Mouse (Mus musculus): ENCODE measurements around the gene Tarbp1. TPM values are rescaled to one million over a fixed set of nuclear protein-coding genes. Genes with fewer than 3 reads are reported as not detected.

Gene Tarbp1
- polyA plus RNA-seq, 1 experiment from 2014 or later: 3.0 TPM

DNA sequence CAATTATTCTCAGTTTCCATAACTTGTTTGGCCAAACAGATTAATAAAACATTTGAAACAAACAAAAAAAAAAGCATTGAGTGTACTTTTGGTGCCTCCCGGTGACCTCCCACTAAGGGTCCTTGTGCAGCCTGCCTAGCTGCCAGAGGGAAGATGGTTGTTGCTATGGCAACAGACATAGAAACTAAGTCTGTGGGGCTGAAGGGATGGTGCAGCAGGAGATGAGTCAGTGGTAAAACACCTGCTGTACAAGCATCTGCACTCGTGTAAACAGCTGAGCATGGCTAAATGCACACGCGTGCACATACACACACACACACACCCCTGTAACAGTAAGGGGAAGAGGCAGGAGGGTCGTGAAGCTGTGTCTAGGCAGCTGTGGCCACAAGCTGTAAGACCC, 78.9 kb downstream of the Tarbp1 start:
- 74% methylated on average over 5 of the region's 5 CpGs for WGBS
- Histone ChIP-seq H3K9me3 (replicated peaks) (no peaks in the 10 kb centered on the region), H3K4me1 (no peaks in the 10 kb centered on the region), H3K27ac (replicated peaks) (no peak overlapping the region), H3K4me3 (replicated peaks) (no peak overlapping the region), H3K27me3 (no peaks in the 10 kb centered on the region; the same call in 1 of the 2 replicates), H3K4me2 (replicated peaks) (no peak overlapping the region), H3K9ac (no peak overlapping the region), H3K36me3 (no peaks in the 10 kb centered on the region)
- no peak for ATAC-seq (ENCODE audit: insufficient number of reproducible peaks, low FRiP score, low TSS enrichment, low read depth)

GRCm38 (mm10) chr8:126395386-126395785, 79.5 kb downstream of the Tarbp1 start:
- H3K27ac ChIP-seq (replicated peaks): no peak overlapping the region
- H3K4me1 ChIP-seq: no peaks in the 10 kb centered on the region
- H3K27me3 ChIP-seq: no peaks in the 10 kb centered on the region; the same call in 1 of the 2 replicates
- no peaks in the 10 kb centered on the region for H3K9me3 ChIP-seq (replicated peaks)
- H3K9ac ChIP-seq: no peak overlapping the region
- no peak overlapping the region for H3K4me3 ChIP-seq (replicated peaks)
- no peaks in the 10 kb centered on the region for H3K36me3 ChIP-seq
- 79% methylated on average over 9 of the region's 9 CpGs for WGBS
- H3K4me2 ChIP-seq (replicated peaks): no peak overlapping the region
- no peak for ATAC-seq (ENCODE audit: insufficient number of reproducible peaks, low FRiP score, low TSS enrichment, low read depth)

DNA sequence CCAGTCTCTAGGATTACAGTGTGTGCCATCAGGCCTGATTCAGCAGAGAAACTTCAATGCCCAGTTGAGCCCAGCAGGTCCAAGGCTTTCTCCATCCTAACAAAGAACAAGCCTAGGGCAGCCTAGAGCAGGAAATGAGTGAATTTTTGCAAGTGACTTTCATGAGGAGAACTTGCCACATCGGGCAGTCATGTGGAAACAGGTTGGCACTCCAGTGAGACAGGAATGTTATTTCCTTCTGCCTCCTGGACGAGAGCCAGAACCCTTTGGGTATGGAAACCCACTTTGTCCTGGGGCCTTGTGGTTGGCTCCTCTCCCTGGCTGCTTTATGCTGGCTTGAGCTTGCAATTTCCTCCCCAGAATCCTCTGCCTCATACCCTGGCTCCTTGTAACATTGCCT, 83.3 kb downstream of the Tarbp1 start:
- no peak for ATAC-seq (ENCODE audit: insufficient number of reproducible peaks, low FRiP score, low TSS enrichment, low read depth)
- Histone ChIP-seq H3K9me3 (replicated peaks) (no peaks in the 10 kb centered on the region), H3K4me3 (replicated peaks) (no peak overlapping the region), H3K4me1 (no peaks in the 10 kb centered on the region), H3K27ac (replicated peaks) (no peak overlapping the region), H3K4me2 (replicated peaks) (no peak overlapping the region), H3K27me3 (no peaks in the 10 kb centered on the region; the same call in 1 of the 2 replicates), H3K36me3 (no peaks in the 10 kb centered on the region), H3K9ac (no peak overlapping the region)
- WGBS: 33% methylated on average over 2 of the region's 2 CpGs

DNA sequence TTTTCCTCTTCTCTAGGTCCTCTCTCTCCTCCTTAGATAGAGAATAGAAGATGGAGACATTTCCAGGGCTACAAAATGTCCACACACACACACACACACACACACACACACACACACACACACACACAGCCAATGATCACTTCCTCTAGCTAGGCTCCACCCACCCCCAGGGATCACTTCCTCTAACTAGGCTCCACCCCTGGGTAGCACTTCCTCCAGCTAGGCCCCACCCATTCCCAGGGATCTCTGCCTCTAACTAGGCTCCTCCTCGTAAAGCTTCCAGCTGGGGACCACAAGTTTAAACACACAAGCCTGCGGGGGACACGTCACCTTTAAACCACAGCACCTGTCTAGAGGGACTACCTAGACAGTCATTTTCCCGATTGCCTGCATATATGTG, 87.3 kb downstream of the Tarbp1 start:
- H3K27me3 ChIP-seq: no peaks in the 10 kb centered on the region; the same call in 1 of the 2 replicates
- no peak overlapping the region for H3K27ac ChIP-seq (replicated peaks)
- WGBS: 76% methylated on average over 4 of the region's 4 CpGs
- no peaks in the 10 kb centered on the region for H3K9me3 ChIP-seq (replicated peaks)
- no peak overlapping the region for H3K4me2 ChIP-seq (replicated peaks)
- H3K36me3 ChIP-seq: no peaks in the 10 kb centered on the region
- H3K9ac ChIP-seq: no peak overlapping the region
- ATAC-seq (ENCODE audit: insufficient number of reproducible peaks, low FRiP score, low TSS enrichment, low read depth): no peak
- no peak overlapping the region for H3K4me3 ChIP-seq (replicated peaks)
- H3K4me1 ChIP-seq: no peaks in the 10 kb centered on the region

DNA sequence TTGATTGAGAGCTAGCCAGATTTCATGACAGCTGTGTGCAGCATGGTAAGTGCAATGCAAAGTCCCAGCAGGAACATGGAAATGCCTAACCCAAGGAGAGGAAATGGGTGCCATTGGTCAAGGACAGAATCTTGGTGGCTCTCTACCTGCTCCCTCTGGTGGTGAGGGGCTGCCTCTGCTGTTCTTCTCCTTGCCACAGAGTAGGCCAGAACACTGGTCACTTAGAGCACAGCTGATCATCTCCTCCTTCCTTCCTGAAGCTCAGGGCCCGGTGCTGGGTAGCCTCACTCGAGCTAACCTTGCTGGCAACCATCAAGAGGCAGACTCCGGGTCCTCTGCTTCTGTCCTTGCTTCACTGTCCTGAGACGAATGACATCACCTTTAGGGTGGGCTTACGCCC, 92.1 kb downstream of the Tarbp1 start:
- Histone ChIP-seq H3K27ac (replicated peaks) (no peak overlapping the region), H3K4me3 (replicated peaks) (no peak overlapping the region), H3K9ac (no peak overlapping the region), H3K4me2 (replicated peaks) (no peak overlapping the region), H3K9me3 (replicated peaks) (no peaks in the 10 kb centered on the region), H3K4me1 (no peaks in the 10 kb centered on the region), H3K27me3 (no peaks in the 10 kb centered on the region; the same call in 1 of the 2 replicates), H3K36me3 (no peaks in the 10 kb centered on the region)
- ATAC-seq (ENCODE audit: insufficient number of reproducible peaks, low FRiP score, low TSS enrichment, low read depth): no peak
- WGBS: 68% methylated on average over 5 of the region's 5 CpGs

- H3K4me1 ChIP-seq: no peaks in the 10 kb centered on the region
- no peak for ATAC-seq (ENCODE audit: insufficient number of reproducible peaks, low FRiP score, low TSS enrichment, low read depth)
- no peak overlapping the region for H3K27ac ChIP-seq (replicated peaks)
- H3K4me2 ChIP-seq (replicated peaks): no peak overlapping the region
- no peaks in the 10 kb centered on the region for H3K36me3 ChIP-seq
- H3K4me3 ChIP-seq (replicated peaks): no peak overlapping the region
- no peaks in the 10 kb centered on the region; the same call in 1 of the 2 replicates for H3K27me3 ChIP-seq
- H3K9ac ChIP-seq: no peak overlapping the region
- 37% methylated on average over 14 of the region's 14 CpGs for WGBS
- H3K9me3 ChIP-seq (replicated peaks): no peaks in the 10 kb centered on the region
Observed at GRCm38 (mm10) chr8:126382216-126382615, 92.6 kb downstream of the Tarbp1 start.

- no peak overlapping the region for H3K9ac ChIP-seq
- no peak for ATAC-seq (ENCODE audit: insufficient number of reproducible peaks, low FRiP score, low TSS enrichment, low read depth)
- WGBS: 76% methylated on average over 7 of the region's 7 CpGs
- H3K4me1 ChIP-seq: no peaks in the 10 kb centered on the region
- no peaks in the 10 kb centered on the region for H3K9me3 ChIP-seq (replicated peaks)
- no peak overlapping the region for H3K27ac ChIP-seq (replicated peaks)
- H3K36me3 ChIP-seq: no peaks in the 10 kb centered on the region
- no peak overlapping the region for H3K4me3 ChIP-seq (replicated peaks)
- no peaks in the 10 kb centered on the region; the same call in 1 of the 2 replicates for H3K27me3 ChIP-seq
- no peak overlapping the region for H3K4me2 ChIP-seq (replicated peaks)
Observed at GRCm38 (mm10) chr8:126381299-126381698, 93.6 kb downstream of the Tarbp1 start.

DNA sequence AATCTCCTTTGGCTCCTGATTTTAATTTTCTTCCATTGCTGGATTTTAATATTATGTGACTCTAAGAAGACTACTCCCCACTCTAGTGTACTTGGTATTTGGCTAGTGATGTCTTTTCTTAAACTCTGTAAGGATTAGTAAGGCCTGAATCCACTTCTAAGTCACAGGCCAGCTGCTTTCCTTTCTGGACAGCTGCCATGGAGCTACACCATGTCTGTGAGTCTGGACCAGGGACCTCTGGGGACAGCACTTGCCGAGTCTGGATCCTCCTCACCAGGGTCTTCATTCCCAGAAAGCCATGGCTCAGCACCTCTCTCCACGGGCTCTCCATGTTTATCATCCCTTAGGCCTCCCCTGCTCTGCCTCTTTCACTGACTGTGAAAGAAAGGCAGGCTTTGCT, 94.7 kb downstream of the Tarbp1 start:
- Histone ChIP-seq H3K4me3 (replicated peaks) (no peak overlapping the region), H3K4me1 (no peaks in the 10 kb centered on the region), H3K27ac (replicated peaks) (no peak overlapping the region), H3K4me2 (replicated peaks) (no peak overlapping the region), H3K27me3 (no peaks in the 10 kb centered on the region; the same call in 1 of the 2 replicates), H3K9me3 (replicated peaks) (no peaks in the 10 kb centered on the region), H3K9ac (no peak overlapping the region), H3K36me3 (no peaks in the 10 kb centered on the region)
- WGBS: 57% methylated on average over 2 of the region's 2 CpGs
- no peak for ATAC-seq (ENCODE audit: insufficient number of reproducible peaks, low FRiP score, low TSS enrichment, low read depth)

GRCm38 (mm10) chr8:126379580-126379979, 95.3 kb downstream of the Tarbp1 start:
- H3K27ac ChIP-seq (replicated peaks): no peak overlapping the region
- 82% methylated on average over 6 of the region's 6 CpGs for WGBS
- no peak for ATAC-seq (ENCODE audit: insufficient number of reproducible peaks, low FRiP score, low TSS enrichment, low read depth)

More at GRCm38 (mm10) chr8:126379580-126379979, 95.3 kb downstream of the Tarbp1 start:
- no peaks in the 10 kb centered on the region for H3K36me3 ChIP-seq
- H3K4me1 ChIP-seq: no peaks in the 10 kb centered on the region
- no peaks in the 10 kb centered on the region for H3K9me3 ChIP-seq (replicated peaks)
- H3K27me3 ChIP-seq: no peaks in the 10 kb centered on the region; the same call in 1 of the 2 replicates
- H3K4me3 ChIP-seq (replicated peaks): no peak overlapping the region
- H3K4me2 ChIP-seq (replicated peaks): no peak overlapping the region
- H3K9ac ChIP-seq: no peak overlapping the region

Other genes with a start within 250 kb of the Tarbp1 start
- gene Slc35f3, start 176.5 kb downstream of the Tarbp1 start, polyA plus RNA-seq (2015; fragmentation: Nextera tagmentation; extraction: Ambion mirVana): 0.63 and 0.71 TPM in 2 replicates
- gene Coa6, start 52.5 kb downstream of the Tarbp1 start, polyA plus RNA-seq (2015; fragmentation: Nextera tagmentation; extraction: Ambion mirVana): 44.8 and 48.9 TPM in 2 replicates
- 12.5 and 14.7 TPM in 2 replicates for gene Irf2bp2, start 118.9 kb upstream of the Tarbp1 start, polyA plus RNA-seq (2015; fragmentation: Nextera tagmentation; extraction: Ambion mirVana)